Mouse (Mus musculus) liver, embryonic 15.5 days (tissue): Measurements from ENCODE around the gene Retreg1. TPM values are rescaled to one million over a fixed set of nuclear protein-coding genes. Genes with fewer than 3 reads are reported as not detected.

ENCODE experiments used
- ATAC-seq: fragments of 200-750 bp; cut with Nextera tagmentation; 2 replicates; pipeline ENCODE4 v1.8.0; 2017; ENCODE audit warnings: moderate number of reproducible peaks, mild to moderate bottlenecking, moderate library complexity; ENCODE audit not compliant: insufficient read depth
- H3K27ac ChIP-seq: fragments of 300-500 bp; sonication (generic); replicated peaks from 2 replicates; pipeline ENCODE4 v1.5.1; 2015; ENCODE audit warnings: mild to moderate bottlenecking, inconsistent platforms
- H3K27me3 ChIP-seq: fragments of 300-500 bp; sonication (generic); 2 replicates; pipeline ENCODE4 v1.6.1; 2015; ENCODE audit warnings: mild to moderate bottlenecking, inconsistent platforms
- H3K36me3 ChIP-seq: fragments of 300-500 bp; sonication (generic); replicated peaks from 2 replicates; pipeline ENCODE4 v1.6.1; 2015; ENCODE audit warnings: moderate library complexity, mild to moderate bottlenecking, inconsistent platforms
- H3K4me1 ChIP-seq: fragments of 300-500 bp; sonication (generic); replicated peaks from 2 replicates; pipeline ENCODE4 v1.6.1; 2015; ENCODE audit warnings: inconsistent platforms
- H3K4me2 ChIP-seq: fragments of 300-500 bp; sonication (generic); 2 replicates; pipeline ENCODE4 v1.6.1; 2015; ENCODE audit warnings: moderate library complexity, mild to moderate bottlenecking, inconsistent platforms
- H3K4me3 ChIP-seq: fragments of 300-500 bp; sonication (generic); replicated peaks from 2 replicates; pipeline ENCODE4 v1.5.1; 2015; ENCODE audit warnings: mild to moderate bottlenecking, inconsistent platforms
- H3K9ac ChIP-seq: fragments of 300-500 bp; sonication (generic); 2 replicates; pipeline ENCODE4 v1.6.1; 2015; ENCODE audit warnings: moderate library complexity, mild to moderate bottlenecking, inconsistent platforms
- H3K9me3 ChIP-seq: fragments of 300-500 bp; sonication (generic); replicated peaks from 2 replicates; pipeline ENCODE4 v1.6.1; 2016; ENCODE audit warnings: inconsistent platforms
- WGBS: fragments of 180-500 bp; shearing (Covaris S2); methylation state at CpG from one replicate; pipeline ENCODE4 v1.1.7; 2015; ENCODE audit warnings: mixed read lengths; ENCODE audit not compliant: insufficient replicate concordance; 5-methylcytosine and 5-hydroxymethylcytosine counted together
- polyA plus RNA-seq: library from polyadenylated mRNA; unstranded; fragments of >200 nt; fragmentation: Nextera tagmentation; extraction: Ambion mirVana; gene quantifications from 2 replicates; pipeline ENCODE4 v1.2.1, GENCODE M21; 2015

The Retreg1 gene
- polyA plus RNA-seq, 1 experiment from 2014 or later, result 4.7 TPM

DNA sequence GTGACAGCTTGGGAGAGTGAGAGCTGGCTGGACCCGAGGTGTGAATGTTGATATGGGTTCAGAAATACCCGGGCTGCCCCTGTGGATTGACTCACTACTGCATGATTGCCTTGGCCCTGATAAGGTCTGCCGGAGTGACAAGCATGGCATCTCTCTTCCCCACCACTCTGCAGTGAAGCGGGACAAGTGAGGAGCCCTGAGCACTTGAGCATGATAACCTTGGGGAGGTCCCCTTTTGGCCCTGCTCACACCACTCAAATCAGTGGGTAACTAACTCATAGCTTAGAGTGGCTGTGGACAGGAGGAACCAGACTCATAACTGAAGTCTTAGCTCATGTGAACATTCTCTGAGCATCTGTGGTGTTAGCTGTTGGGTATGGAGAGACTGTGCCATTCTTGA lies 77.0 kb downstream of the Retreg1 start:
- Histone ChIP-seq H3K4me3 (no peak overlapping the region), H3K4me1 (peaks cover 5% of the 10 kb centered on the region; the same call in 1 of the 2 replicates), H3K9me3 (no peaks in the 10 kb centered on the region), H3K27me3 (no peaks in the 10 kb centered on the region), H3K27ac (no peak overlapping the region), H3K36me3 (no peaks in the 10 kb centered on the region), H3K4me2 (no peak overlapping the region), H3K9ac (no peak overlapping the region)
- WGBS, result 37% methylated on average over 4 of the region's 4 CpGs
- ATAC-seq, result no peak

DNA sequence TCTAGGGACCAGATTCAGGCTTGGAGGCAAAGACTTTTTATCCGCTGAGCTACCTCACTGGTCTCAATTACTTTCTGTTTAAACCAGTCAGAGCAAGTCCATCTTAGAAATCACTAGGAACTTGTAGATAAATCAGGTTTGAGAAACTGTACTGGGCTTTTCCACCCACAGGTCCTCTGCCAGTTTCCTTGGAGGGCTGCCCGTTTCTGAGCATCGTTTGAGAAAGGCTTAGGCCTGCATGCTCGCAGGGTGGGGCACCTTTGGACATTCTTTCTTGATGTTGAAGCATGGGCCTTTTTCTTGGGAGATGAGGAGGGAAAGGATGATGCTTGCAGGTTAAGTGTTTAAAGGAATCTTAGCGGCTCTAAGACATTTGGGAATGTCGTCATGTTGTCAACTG lies 77.9 kb downstream of the Retreg1 start:
- no peaks in the 10 kb centered on the region for H3K4me1 ChIP-seq
- H3K9ac ChIP-seq, result no peak overlapping the region
- ATAC-seq, result no peak
- H3K4me3 ChIP-seq, result no peak overlapping the region
- no peaks in the 10 kb centered on the region for H3K9me3 ChIP-seq
- 73% methylated on average over 6 of the region's 6 CpGs for WGBS
- H3K4me2 ChIP-seq, result no peak overlapping the region
- H3K27ac ChIP-seq, result no peak overlapping the region
- no peaks in the 10 kb centered on the region for H3K27me3 ChIP-seq
- H3K36me3 ChIP-seq, result no peaks in the 10 kb centered on the region

GRCm38 (mm10) chr15:25922007-25922406 lies 79.0 kb downstream of the Retreg1 start:
- Histone ChIP-seq H3K9me3 (no peaks in the 10 kb centered on the region), H3K4me3 (no peak overlapping the region), H3K4me2 (no peak overlapping the region), H3K36me3 (no peaks in the 10 kb centered on the region), H3K4me1 (no peaks in the 10 kb centered on the region), H3K9ac (no peak overlapping the region), H3K27ac (no peak overlapping the region), H3K27me3 (no peaks in the 10 kb centered on the region)
- no peak for ATAC-seq
- WGBS, result 71% methylated on average over 2 of the region's 2 CpGs

GRCm38 (mm10) chr15:25923916-25924315 lies 80.9 kb downstream of the Retreg1 start:
- Histone ChIP-seq H3K4me1 (no peaks in the 10 kb centered on the region), H3K27ac (no peak overlapping the region), H3K4me3 (no peak overlapping the region), H3K9ac (no peak overlapping the region), H3K9me3 (no peaks in the 10 kb centered on the region), H3K4me2 (no peak overlapping the region), H3K36me3 (no peaks in the 10 kb centered on the region), H3K27me3 (no peaks in the 10 kb centered on the region)
- WGBS, result 65% methylated on average over 8 of the region's 8 CpGs
- no peak for ATAC-seq

GRCm38 (mm10) chr15:25926171-25926570 lies 83.2 kb downstream of the Retreg1 start:
- Histone ChIP-seq H3K9ac (no peak overlapping the region), H3K27me3 (no peaks in the 10 kb centered on the region), H3K9me3 (no peaks in the 10 kb centered on the region), H3K4me2 (no peak overlapping the region), H3K4me1 (0 out of 2 replicates have a peak, but pooled peaks cover 4% of the 10 kb centered on the region), H3K27ac (no peak overlapping the region), H3K36me3 (no peaks in the 10 kb centered on the region), H3K4me3 (no peak overlapping the region)
- ATAC-seq, result no peak
- WGBS, result 76% methylated on average over 4 of the region's 4 CpGs

GRCm38 (mm10) chr15:25927106-25927505 lies 84.1 kb downstream of the Retreg1 start:
- Histone ChIP-seq H3K27me3 (no peaks in the 10 kb centered on the region), H3K4me2 (no peak overlapping the region), H3K4me3 (no peak overlapping the region), H3K4me1 (0 out of 2 replicates have a peak, but pooled peaks cover 4% of the 10 kb centered on the region), H3K27ac (no peak overlapping the region), H3K36me3 (no peaks in the 10 kb centered on the region), H3K9ac (no peak overlapping the region), H3K9me3 (no peaks in the 10 kb centered on the region)
- no peak for ATAC-seq
- 73% methylated on average over 14 of the region's 14 CpGs for WGBS

GRCm38 (mm10) chr15:25928001-25928400 lies 85.0 kb downstream of the Retreg1 start:
- no peak for ATAC-seq
- Histone ChIP-seq H3K4me1 (peaks cover 11% of the 10 kb centered on the region), H3K27me3 (no peaks in the 10 kb centered on the region), H3K27ac (no peak overlapping the region), H3K4me2 (no peak overlapping the region), H3K9me3 (no peaks in the 10 kb centered on the region), H3K9ac (no peak overlapping the region), H3K4me3 (no peak overlapping the region), H3K36me3 (no peaks in the 10 kb centered on the region)
- WGBS, result 68% methylated on average over 8 of the region's 8 CpGs

DNA sequence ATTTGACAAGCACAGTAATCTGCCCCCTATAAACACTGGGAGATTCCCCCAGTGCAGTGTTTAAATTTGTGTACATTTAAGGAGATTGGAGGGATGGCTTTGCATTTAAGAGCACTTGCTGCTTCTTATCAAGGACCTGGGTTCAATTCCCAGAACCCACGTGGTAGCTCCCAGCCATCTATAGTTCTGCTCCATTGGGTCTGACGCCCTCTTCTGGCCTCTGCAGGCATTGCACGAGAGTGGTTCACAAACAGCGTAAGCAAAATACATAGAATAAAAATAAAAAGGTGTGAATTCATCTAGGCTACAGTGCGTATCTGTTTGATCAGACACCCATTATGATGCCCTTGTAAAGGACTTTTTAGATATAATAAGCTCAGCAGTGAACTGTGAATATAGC lies 85.9 kb downstream of the Retreg1 start:
- Histone ChIP-seq H3K9ac (no peak overlapping the region), H3K4me3 (no peak overlapping the region), H3K27ac (no peak overlapping the region), H3K4me1 (peaks cover 19% of the 10 kb centered on the region), H3K27me3 (no peaks in the 10 kb centered on the region), H3K4me2 (no peak overlapping the region), H3K36me3 (no peaks in the 10 kb centered on the region), H3K9me3 (no peaks in the 10 kb centered on the region)
- WGBS, result 48% methylated on average over 5 of the region's 5 CpGs
- no peak for ATAC-seq

DNA sequence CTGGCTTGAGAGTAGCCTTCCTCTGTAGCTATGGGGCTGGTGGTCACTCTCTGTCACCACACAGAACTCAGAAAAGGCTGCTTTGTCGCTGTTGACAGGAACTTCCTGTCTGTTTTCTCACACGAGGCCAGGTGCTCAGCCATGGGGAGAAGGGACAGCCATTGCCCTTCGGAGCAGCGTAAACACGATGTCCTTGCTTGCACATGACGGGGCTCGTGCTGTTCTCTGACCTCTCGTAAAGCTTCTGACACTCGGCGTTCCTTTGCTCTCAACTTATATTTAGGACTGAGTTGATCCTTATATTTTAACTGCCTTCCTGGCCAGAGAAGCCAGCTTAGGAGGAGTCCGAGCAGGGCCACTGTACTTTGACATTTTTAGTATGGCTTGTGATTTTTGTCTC lies 86.5 kb downstream of the Retreg1 start:
- no peaks in the 10 kb centered on the region for H3K36me3 ChIP-seq
- no peak overlapping the region for H3K4me2 ChIP-seq
- WGBS, result 55% methylated on average over 11 of the region's 11 CpGs
- no peaks in the 10 kb centered on the region for H3K9me3 ChIP-seq
- ATAC-seq, result no peak
- no peaks in the 10 kb centered on the region for H3K27me3 ChIP-seq
- no peak overlapping the region for H3K27ac ChIP-seq
- H3K4me3 ChIP-seq, result no peak overlapping the region
- no peak overlapping the region for H3K9ac ChIP-seq
- H3K4me1 ChIP-seq, result peaks cover 19% of the 10 kb centered on the region

GRCm38 (mm10) chr15:25929936-25930335 lies 87.0 kb downstream of the Retreg1 start:
- no peaks in the 10 kb centered on the region for H3K36me3 ChIP-seq
- no peak overlapping the region for H3K27ac ChIP-seq
- ATAC-seq, result no peak
- H3K4me3 ChIP-seq, result no peak overlapping the region
- H3K4me1 ChIP-seq, result peaks cover 19% of the 10 kb centered on the region
- no peaks in the 10 kb centered on the region for H3K9me3 ChIP-seq
- H3K4me2 ChIP-seq, result no peak overlapping the region
- H3K27me3 ChIP-seq, result no peaks in the 10 kb centered on the region
- no peak overlapping the region for H3K9ac ChIP-seq
- 66% methylated on average over 10 of the region's 10 CpGs for WGBS

DNA sequence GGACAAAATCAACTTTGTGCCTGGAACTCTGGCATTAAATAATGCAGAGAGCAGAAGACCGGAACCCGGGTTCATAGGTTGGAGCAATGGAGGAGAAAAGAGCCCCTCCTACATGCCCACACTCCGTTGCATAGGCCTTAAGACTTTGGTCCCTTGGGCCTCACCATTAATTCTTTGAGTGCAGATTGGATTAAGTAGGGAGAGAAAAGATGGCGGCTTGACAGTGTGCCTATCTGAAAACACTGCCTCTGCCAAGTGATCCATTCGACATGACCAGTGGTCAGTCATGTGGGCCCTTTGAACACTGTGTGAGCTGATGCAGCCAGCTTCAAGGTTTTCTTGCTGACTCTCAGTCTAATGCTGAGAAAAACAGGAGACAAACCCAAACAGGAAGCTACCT lies 87.7 kb downstream of the Retreg1 start:
- no peak overlapping the region for H3K4me2 ChIP-seq
- WGBS, result 75% methylated on average over 5 of the region's 5 CpGs
- no peaks in the 10 kb centered on the region for H3K36me3 ChIP-seq
- H3K27ac ChIP-seq, result no peak overlapping the region
- H3K4me3 ChIP-seq, result no peak overlapping the region
- no peaks in the 10 kb centered on the region for H3K9me3 ChIP-seq
- no peak overlapping the region for H3K9ac ChIP-seq
- H3K27me3 ChIP-seq, result no peaks in the 10 kb centered on the region
- ATAC-seq, result no peak
- peaks cover 19% of the 10 kb centered on the region for H3K4me1 ChIP-seq

- H3K27me3 ChIP-seq, result no peaks in the 10 kb centered on the region
- H3K36me3 ChIP-seq, result no peaks in the 10 kb centered on the region
- peaks cover 19% of the 10 kb centered on the region for H3K4me1 ChIP-seq
- H3K9me3 ChIP-seq, result no peaks in the 10 kb centered on the region
- ATAC-seq, result no peak
- no peak overlapping the region for H3K27ac ChIP-seq
- no peak overlapping the region for H3K4me2 ChIP-seq
- H3K9ac ChIP-seq, result no peak overlapping the region
- H3K4me3 ChIP-seq, result no peak overlapping the region
- 56% methylated on average over 9 of the region's 9 CpGs for WGBS
These were observed 89.5 kb downstream of the Retreg1 start for GRCm38 (mm10) chr15:25932497-25932896.
